Mouse (Mus musculus): ENCODE results near the gene Izumo4. TPM values are rescaled to one million over a fixed set of nuclear protein-coding genes. Genes with fewer than 3 reads are reported as not detected.

Izumo4 gene
- polyA plus RNA-seq, 1 experiment, result 10.8 TPM

- no peak for TF ChIP-seq GATA1 (IDR thresholded peaks at IDR 0.05; ENCODE audit: low read length)
Measured at GRCm38 (mm10) chr10:80694159-80694938, 7.6 kb upstream of the Izumo4 start.

DNA sequence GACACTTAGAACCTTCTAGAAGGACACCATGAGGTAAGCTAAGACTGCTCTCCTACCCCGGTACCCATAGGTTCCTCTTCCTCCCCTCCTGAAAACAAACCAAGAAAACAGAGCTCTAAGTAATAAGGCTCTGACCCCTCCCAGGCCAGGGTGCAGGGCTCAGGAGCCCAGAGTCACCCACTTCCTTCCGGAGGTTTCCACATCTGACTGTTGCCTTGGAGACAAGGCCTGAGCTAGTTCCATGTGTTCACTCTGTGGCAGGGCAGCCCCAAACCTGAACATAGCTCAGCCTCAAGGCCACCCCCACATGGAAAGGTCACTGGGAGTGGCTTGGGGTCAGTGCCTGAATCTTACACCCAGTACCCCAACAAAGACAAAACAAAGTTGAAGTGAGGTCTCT lies 6.8 kb upstream of the Izumo4 start:
- TF ChIP-seq GATA1 (IDR thresholded peaks at IDR 0.05; ENCODE audit: low read length), result no peak

DNA sequence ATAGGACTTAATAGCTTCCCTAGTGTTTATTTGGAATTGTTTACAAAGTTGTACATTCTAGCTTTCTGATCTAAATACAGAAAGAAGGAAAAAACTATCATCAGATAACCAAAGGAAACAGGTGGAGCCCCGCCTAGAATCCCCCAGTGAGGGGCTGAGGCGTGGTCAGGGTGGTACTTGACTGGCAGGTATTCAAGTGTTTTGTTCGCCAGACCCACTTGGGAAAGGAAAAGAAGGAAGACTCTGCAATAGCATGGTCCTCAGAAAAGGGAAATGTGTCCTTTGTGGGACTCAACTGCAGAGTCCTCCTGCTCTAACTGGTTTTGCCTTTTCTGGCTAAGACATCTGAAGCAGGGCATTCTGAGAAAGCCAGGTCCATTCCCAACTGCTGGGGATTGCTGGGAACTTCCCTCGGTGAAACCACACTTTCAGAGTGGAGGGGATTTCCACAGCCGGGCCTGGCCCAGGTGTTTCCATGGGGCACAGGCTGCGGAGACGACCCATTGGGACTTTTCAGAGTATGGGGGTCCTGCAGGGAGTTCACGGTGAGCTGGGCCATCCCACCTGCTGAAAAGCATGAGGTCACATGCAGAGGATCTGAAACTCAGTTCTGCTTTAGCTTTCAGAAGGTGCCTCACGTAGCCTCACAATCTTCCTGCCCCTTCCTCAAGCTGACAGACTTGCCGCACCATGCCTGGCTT lies 6.0 kb upstream of the Izumo4 start:
- TF ChIP-seq GATA1 (IDR thresholded peaks at IDR 0.05; ENCODE audit: low read length), result no peak

- no peak for TF ChIP-seq GATA1 (IDR thresholded peaks at IDR 0.05; ENCODE audit: low read length)
Measured at GRCm38 (mm10) chr10:80696502-80697392, 5.2 kb upstream of the Izumo4 start.

DNA sequence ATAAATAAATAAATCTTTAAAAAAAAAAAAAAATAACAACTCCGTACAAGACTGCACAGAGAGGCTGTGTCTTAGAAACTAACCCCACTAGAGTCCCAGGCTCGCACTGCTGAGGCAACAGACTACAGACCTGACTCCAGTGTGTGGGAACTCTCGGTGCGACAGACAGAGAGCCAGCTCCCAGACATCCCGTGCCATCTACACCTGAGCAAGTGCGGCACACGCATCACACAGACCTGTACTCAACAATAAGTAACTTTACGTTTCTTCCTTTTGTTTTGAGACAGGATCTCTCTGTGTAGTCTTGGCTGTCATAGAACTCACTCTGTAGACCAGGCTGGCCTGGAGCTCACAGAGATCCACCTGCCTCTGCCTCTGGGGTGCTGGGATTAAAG lies 4.6 kb upstream of the Izumo4 start:
- TF ChIP-seq GATA1 (IDR thresholded peaks at IDR 0.05; ENCODE audit: low read length), result no peak

- TF ChIP-seq GATA1 (IDR thresholded peaks at IDR 0.05; ENCODE audit: low read length), result peak; percentile 94
Measured at GRCm38 (mm10) chr10:80697812-80698211, 4.2 kb upstream of the Izumo4 start.

DNA sequence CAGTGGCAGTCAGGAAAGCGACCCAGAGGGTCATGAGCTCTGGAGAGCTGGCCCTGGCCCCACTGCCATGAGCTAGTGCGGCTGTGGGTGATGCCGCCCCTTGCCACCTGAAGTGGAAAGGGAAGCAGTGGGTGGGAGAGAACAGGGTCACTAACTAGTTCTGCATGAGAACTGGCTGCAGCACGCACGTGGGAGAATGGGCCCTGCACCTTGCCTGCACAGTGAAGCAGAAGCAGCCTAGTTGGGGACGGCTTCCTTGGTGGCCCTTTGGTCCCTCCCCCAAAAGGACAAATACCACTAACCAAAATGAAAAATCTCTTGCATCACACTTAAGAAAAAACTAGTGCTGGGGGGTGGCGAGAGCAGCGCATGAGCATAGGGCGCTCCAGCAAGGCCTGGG lies 3.4 kb upstream of the Izumo4 start:
- no peak for TF ChIP-seq GATA1 (IDR thresholded peaks at IDR 0.05; ENCODE audit: low read length)

DNA sequence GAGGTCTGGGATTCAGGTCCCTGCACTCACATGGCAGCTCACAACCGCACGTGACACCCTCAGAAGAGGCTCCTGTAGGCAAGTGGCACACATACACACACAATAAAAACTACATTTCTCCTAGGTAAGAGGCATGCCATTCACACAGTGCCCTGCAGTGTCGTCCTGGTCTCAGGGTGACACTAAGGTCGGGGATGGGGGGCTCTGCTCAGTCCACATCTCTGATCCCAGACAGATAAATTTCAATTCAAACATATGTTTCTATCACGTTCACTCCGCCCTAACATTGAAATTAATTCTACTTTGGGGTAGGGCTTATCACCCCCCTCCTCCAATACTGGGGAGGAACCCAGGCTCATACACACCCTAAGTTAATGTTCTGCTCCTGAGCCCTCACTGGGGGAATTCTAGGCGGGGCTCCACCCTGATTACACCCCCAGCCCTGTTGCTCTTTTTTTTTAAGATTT lies 1.9 kb upstream of the Izumo4 start:
- no peak for TF ChIP-seq GATA1 (IDR thresholded peaks at IDR 0.05; ENCODE audit: low read length)

DNA sequence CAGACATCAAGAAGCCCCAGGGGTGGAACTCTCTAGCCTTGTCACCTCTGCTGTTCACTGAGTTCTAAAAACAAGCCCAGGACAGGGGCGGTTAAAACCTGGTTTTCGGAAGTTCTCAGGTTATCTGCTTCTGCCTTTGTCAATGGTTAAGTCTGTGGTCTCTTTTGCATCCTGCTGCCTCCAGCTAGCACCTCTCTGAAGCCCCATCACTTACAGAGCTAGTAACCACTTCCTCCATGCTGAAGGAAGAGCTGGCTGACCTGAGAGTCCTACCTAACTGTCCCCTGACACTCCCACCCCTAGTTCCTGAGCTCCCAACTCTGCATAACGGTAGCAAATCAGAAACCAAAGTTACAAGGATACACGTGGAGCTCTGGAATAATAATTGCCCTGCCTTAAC lies 1.3 kb upstream of the Izumo4 start:
- TF ChIP-seq GATA1 (IDR thresholded peaks at IDR 0.05; ENCODE audit: low read length), result no peak

GRCm38 (mm10) chr10:80702536-80703390 lies 779 bp downstream of the Izumo4 start:
- no peak for TF ChIP-seq GATA1 (IDR thresholded peaks at IDR 0.05; ENCODE audit: low read length)

GRCm38 (mm10) chr10:80703643-80704042 lies 1.7 kb downstream of the Izumo4 start:
- no peak for TF ChIP-seq GATA1 (IDR thresholded peaks at IDR 0.05; ENCODE audit: low read length)

DNA sequence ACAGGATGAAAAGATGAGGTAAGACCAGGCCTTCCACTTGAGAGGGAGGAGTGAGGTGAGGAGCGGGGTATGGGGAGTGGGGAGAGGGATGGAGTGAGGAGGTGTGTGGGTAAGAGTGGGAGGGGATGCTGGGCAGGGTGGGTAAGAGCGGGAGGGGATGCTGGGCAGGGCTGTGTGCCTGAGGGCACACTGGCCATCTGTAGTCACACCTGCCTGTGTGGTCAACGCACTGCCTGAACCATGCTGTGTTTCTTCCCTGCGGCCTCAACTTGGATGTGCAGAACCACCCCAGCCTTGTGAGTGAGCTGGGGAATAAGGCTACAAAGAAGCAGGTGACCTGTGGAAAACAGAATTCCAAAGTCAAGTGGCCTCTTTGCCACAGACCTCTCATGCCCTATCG lies 2.4 kb downstream of the Izumo4 start:
- TF ChIP-seq GATA1 (IDR thresholded peaks at IDR 0.05; ENCODE audit: low read length), result no peak

GRCm38 (mm10) chr10:80705033-80705432 lies 3.0 kb downstream of the Izumo4 start:
- no peak for TF ChIP-seq GATA1 (IDR thresholded peaks at IDR 0.05; ENCODE audit: low read length)

- TF ChIP-seq GATA1 (IDR thresholded peaks at IDR 0.05; ENCODE audit: low read length), result no peak
Measured at GRCm38 (mm10) chr10:80705479-80705878, 3.5 kb downstream of the Izumo4 start.

GRCm38 (mm10) chr10:80710834-80711233 lies 8.8 kb downstream of the Izumo4 start:
- TF ChIP-seq GATA1 (IDR thresholded peaks at IDR 0.05; ENCODE audit: low read length), result no peak
